Mouse (Mus musculus) ES-E14 (cell line): ENCODE measurements around the gene Akr1c18. TPM values are rescaled to one million over a fixed set of nuclear protein-coding genes. Genes with fewer than 3 reads are reported as not detected.
"Not testable (repeated sequence)": the region's sequence is repeated elsewhere in the genome, so short reads cannot be mapped to it uniquely, and the experiment has no call there.

Experiments
- DNase-seq: peaks from one replicate; pipeline ENCODE4 v3.0.0-alpha.2; 2013; ENCODE audit warnings: low read depth, low spot score
- H3K27ac ChIP-seq: 2 replicates; pipeline ENCODE4 v1.5.1; 2012; ENCODE audit warnings: low read depth, mild to moderate bottlenecking, low read length, moderate library complexity, mixed read lengths; ENCODE audit not compliant: poor library complexity, insufficient read depth, severe bottlenecking
- H3K36me3 ChIP-seq: 2 replicates; pipeline ENCODE4 v1.6.1; 2012; ENCODE audit warnings: mild to moderate bottlenecking, low read length, moderate library complexity, mixed read lengths; ENCODE audit not compliant: control insufficient read depth, poor library complexity, insufficient read depth, severe bottlenecking
- H3K4me1 ChIP-seq, 2 experiments: fragments of 150-350 bp in 1 of 2; sonication (generic) in 1 of 2; 2 replicates each; pipeline ENCODE4 v1.6.1; 2012; ENCODE audit warnings: low read length in 2 of 2, mild to moderate bottlenecking in 1 of 2, mixed read lengths in 1 of 2; ENCODE audit not compliant: control insufficient read depth in 2 of 2, insufficient read depth in 2 of 2, poor library complexity in 1 of 2
- H3K4me3 ChIP-seq, 2 experiments: fragments of 150-350 bp in 1 of 2; sonication (generic) in 1 of 2; 2 replicates each; pipeline ENCODE4 v1.5.1; 2012; ENCODE audit warnings: low read length in 2 of 2, low read depth in 1 of 2, mild to moderate bottlenecking in 1 of 2, mixed read lengths in 1 of 2; ENCODE audit not compliant: insufficient read depth in 1 of 2, poor library complexity in 1 of 2, severe bottlenecking in 1 of 2
- H3K9ac ChIP-seq: 2 replicates; pipeline ENCODE4 v1.6.1; 2012; ENCODE audit warnings: low read depth, mild to moderate bottlenecking, low read length, mixed read lengths; ENCODE audit not compliant: poor library complexity, insufficient read depth, severe bottlenecking
- H3K9me3 ChIP-seq: fragments of 150-350 bp; sonication (generic); 2 replicates; pipeline ENCODE4 v1.6.1; 2012; ENCODE audit warnings: low read depth, mild to moderate bottlenecking, low read length; ENCODE audit not compliant: control insufficient read depth, insufficient read depth
- CHD2 ChIP-seq: IDR thresholded peaks from 2 replicates; pipeline ENCODE4 v1.6.1; 2014; ENCODE audit warnings: mild to moderate bottlenecking, low read depth, low read length, inconsistent platforms
- HCFC1 ChIP-seq: IDR thresholded peaks from 2 replicates; pipeline ENCODE4 v1.6.1; 2012; ENCODE audit warnings: low read length, inconsistent platforms, borderline replicate concordance; ENCODE audit not compliant: insufficient read depth
- MAFK ChIP-seq: IDR thresholded peaks from 2 replicates; pipeline ENCODE4 v1.6.1; 2014; ENCODE audit warnings: mild to moderate bottlenecking, low read depth, low read length, inconsistent platforms; ENCODE audit not compliant: insufficient read depth
- ZC3H11A ChIP-seq: IDR thresholded peaks from 2 replicates; pipeline ENCODE4 v1.6.1; 2012; ENCODE audit warnings: low read depth, mild to moderate bottlenecking, inconsistent platforms, low read length, borderline replicate concordance
- ZNF384 ChIP-seq: IDR thresholded peaks from 2 replicates; pipeline ENCODE4 v1.6.1; 2012; ENCODE audit warnings: low read depth, low read length, inconsistent platforms
- in situ Hi-C, 2 experiments: fragments of 600-800 bp; cut with MboI; formaldehyde crosslinking; loops; one replicate each; pipeline ENCODE4 v1.15.1; 2025; ENCODE audit warnings: low sequenced_read_pairs in 2 of 2, inconsistent platforms in 1 of 2; ENCODE audit not compliant: unreplicated experiment in 2 of 2
- total RNA-seq: library from RNA; depleted of rRNA; stranded (reverse); fragments of 300-350 nt; gene quantifications from 2 replicates; pipeline ENCODE4 v1.2.3, GENCODE M21; 2012

Akr1c18 gene
- total RNA-seq, 1 experiment = 1.1 TPM

DNA sequence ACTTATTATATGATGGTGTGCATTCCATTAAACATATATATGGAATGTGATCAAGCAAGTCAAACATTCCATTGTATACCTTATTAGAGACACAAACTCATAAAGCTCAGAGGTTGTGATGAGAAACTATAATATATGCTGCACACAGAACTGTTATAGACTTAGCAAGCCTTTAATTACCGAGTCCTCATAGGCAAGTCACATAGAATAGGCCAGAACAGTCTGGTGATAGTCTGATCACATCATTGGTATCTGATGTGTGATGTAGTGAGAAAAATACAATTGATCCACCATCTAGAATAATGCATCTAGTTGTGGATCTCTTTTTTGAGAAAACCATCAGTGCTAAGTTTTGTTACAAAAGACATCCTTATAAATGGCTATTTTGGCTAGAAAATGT, 19.1 kb downstream of the Akr1c18 start:
- in situ Hi-C loops = loop anchor here in 1 of 2 experiments (10.0 kb wide), 1 partner anchor 153 kb away; no protein-coding TSS in a partner anchor
- Histone ChIP-seq H3K27ac (no peak overlapping the region), H3K9me3 (no peaks in the 10 kb centered on the region), H3K36me3 (no peaks in the 10 kb centered on the region), H3K4me1 (no peaks in the 10 kb centered on the region), H3K4me3 (no peak overlapping the region), H3K9ac (no peak overlapping the region)
- TF ChIP-seq CHD2 (no peak), MAFK (no peak), ZC3H11A (no peak), HCFC1 (no peak), ZNF384 (no peak)
- no peak for DNase-seq

DNA sequence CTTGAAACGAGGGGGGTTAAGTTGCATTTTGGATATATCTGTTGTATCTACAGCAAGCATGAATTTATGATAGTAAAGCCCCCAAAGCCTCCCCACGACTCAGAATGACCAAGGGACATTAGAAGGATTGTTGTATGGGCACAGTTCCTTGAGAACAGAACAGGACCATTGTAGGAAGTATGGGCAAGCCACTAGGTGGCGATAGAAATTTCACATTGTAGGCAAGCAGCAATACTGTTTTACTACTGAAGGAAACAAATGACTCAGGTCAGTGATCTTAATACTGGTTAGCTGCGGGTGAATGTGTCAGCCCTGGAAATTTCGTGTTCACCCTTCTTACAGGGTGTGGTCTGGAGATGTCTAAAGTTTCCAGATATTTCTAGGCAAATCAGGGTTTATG, 21.4 kb downstream of the Akr1c18 start:
- Histone ChIP-seq H3K9ac (no peak overlapping the region), H3K27ac (no peak overlapping the region), H3K9me3 (no peaks in the 10 kb centered on the region), H3K4me3 (no peak overlapping the region), H3K4me1 (no peaks in the 10 kb centered on the region), H3K36me3 (no peaks in the 10 kb centered on the region; the same call in 1 of the 2 replicates)
- DNase-seq = peak; percentile 25
- in situ Hi-C loops = no loop called here
- TF ChIP-seq CHD2 = no peak
- no peak for TF ChIP-seq MAFK
- TF ChIP-seq ZC3H11A = peak; percentile 40; the same call in 1 of the 2 replicates
- no peak for TF ChIP-seq HCFC1

DNA sequence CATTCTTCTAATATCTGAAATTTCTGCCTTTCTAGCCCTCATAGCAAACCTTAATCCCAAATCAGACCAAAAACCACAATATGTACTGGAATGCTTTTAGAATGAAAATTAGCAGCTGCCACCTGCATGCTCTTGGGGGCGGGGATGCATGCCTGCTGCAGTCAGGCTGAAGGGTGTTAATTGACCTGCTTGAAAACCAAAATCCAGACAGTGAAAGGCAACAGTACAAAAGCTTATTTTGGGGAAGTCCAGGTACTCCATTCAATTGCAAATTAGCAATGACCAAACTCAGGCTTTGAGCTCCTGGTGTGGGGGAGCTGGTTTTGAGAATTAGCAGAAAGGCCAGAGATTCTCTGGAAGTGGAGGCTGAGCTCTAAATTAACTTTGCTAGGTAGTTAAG, 24.6 kb downstream of the Akr1c18 start:
- H3K27ac ChIP-seq, H3K9ac ChIP-seq, DNase-seq, H3K4me3 ChIP-seq, in situ Hi-C loops, H3K36me3 ChIP-seq, H3K9me3 ChIP-seq, H3K4me1 ChIP-seq: not testable (repeated sequence)

DNA sequence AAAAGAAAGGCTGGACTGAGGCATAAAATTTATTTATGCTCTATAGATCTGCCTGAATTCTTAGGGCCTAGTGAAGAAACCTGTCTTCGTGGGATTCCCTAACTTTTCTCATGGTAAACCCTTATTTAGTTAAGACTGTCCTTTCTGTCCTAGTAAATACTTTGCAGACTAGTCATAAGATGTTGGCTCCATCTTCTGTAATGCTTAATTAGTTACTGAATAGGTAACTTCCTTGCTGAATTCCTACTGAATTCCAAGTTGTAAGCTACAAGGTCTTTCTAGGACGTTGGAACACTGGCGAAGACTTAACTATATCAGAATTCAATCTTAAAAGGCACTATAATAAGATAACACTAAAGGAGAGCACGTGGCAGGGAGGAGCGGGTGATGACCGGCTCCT, 26.0 kb downstream of the Akr1c18 start:
- H3K4me1 ChIP-seq, in situ Hi-C loops, DNase-seq, H3K36me3 ChIP-seq, H3K27ac ChIP-seq, H3K9me3 ChIP-seq, H3K9ac ChIP-seq, H3K4me3 ChIP-seq: not testable (repeated sequence)

DNA sequence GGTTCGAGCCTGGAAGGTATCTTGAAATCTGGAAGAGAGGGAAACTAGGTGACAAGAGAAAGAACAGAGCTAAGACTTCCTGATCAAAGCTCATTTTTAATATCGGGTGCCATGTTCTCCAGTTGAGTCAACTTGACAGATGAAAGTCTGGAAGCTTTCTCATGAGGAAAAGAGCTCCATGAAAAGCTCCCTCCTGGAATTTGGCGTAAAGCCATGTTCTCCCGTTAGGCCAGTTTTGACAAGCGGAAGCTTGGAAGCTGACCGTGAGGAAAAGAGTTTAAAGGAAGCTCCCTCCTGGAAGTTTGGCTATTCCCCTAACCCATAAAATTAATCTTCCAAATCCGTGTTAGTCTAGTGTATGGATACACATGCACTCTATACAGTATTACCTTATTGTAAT, 27.3 kb downstream of the Akr1c18 start:
- DNase-seq = no peak
- Histone ChIP-seq H3K27ac (no peak overlapping the region), H3K4me1 (no peaks in the 10 kb centered on the region), H3K4me3 (no peak overlapping the region), H3K36me3 (no peaks in the 10 kb centered on the region; the same call in 1 of the 2 replicates), H3K9me3 (no peaks in the 10 kb centered on the region), H3K9ac (no peak overlapping the region)
- TF ChIP-seq ZC3H11A (no peak), ZNF384 (no peak), CHD2 (no peak), MAFK (no peak), HCFC1 (no peak)
- in situ Hi-C loops = no loop called here
